Mouse (Mus musculus) stomach, postnatal 0 days (tissue): ENCODE results near the gene Iglon5. TPM values are rescaled to one million over a fixed set of nuclear protein-coding genes. Genes with fewer than 3 reads are reported as not detected.

Source experiments
- ATAC-seq: fragments of 200-750 bp; cut with Nextera tagmentation; 2 replicates; pipeline ENCODE4 v1.8.0; 2017; ENCODE audit not compliant: low FRiP score, low TSS enrichment
- DNase-seq: peaks from one replicate; pipeline ENCODE4 v3.0.0-alpha.2; 2016; ENCODE audit warnings: low spot score
- H3K27ac ChIP-seq: fragments of 300-500 bp; sonication (generic); replicated peaks from 2 replicates; pipeline ENCODE4 v1.5.1; 2014; ENCODE audit warnings: mild to moderate bottlenecking, control low read depth
- H3K27me3 ChIP-seq: fragments of 300-500 bp; sonication (generic); 2 replicates; pipeline ENCODE4 v1.6.1; 2014; ENCODE audit warnings: low read length; ENCODE audit not compliant: control insufficient read depth, insufficient read depth
- H3K36me3 ChIP-seq: fragments of 300-500 bp; sonication (generic); 2 replicates; pipeline ENCODE4 v1.6.1; 2014; ENCODE audit warnings: low read length, mixed read lengths; ENCODE audit not compliant: control insufficient read depth, insufficient read depth
- H3K4me1 ChIP-seq: fragments of 300-500 bp; sonication (generic); replicated peaks from 2 replicates; pipeline ENCODE4 v1.6.1; 2014; ENCODE audit warnings: antibody characterized with exemption; ENCODE audit not compliant: control insufficient read depth, insufficient read depth
- H3K4me2 ChIP-seq: fragments of 300-500 bp; sonication (generic); replicated peaks from 2 replicates; pipeline ENCODE4 v1.6.1; 2014; ENCODE audit warnings: low read depth, mild to moderate bottlenecking, control low read depth, moderate library complexity
- H3K4me3 ChIP-seq: fragments of 300-500 bp; sonication (generic); 2 replicates; pipeline ENCODE4 v1.5.1; 2014; ENCODE audit warnings: low read depth, low read length, control low read depth
- H3K9ac ChIP-seq: fragments of 300-500 bp; sonication (generic); 2 replicates; pipeline ENCODE4 v1.6.1; 2014; ENCODE audit warnings: mild to moderate bottlenecking, low read length, control low read depth, mixed read lengths
- H3K9me3 ChIP-seq: fragments of 300-500 bp; sonication (generic); 2 replicates; pipeline ENCODE4 v1.6.1; 2016; ENCODE audit warnings: low read length; ENCODE audit not compliant: control insufficient read depth
- CTCF ChIP-seq: IDR thresholded peaks from 2 replicates; pipeline ENCODE4 v1.5.1; 2016; ENCODE audit warnings: antibody characterized with exemption, low read depth, mild to moderate bottlenecking, moderate library complexity
- EP300 ChIP-seq: optimal IDR thresholded peaks from 2 replicates; pipeline ENCODE3; 2016; ENCODE audit warnings: antibody characterized with exemption
- WGBS: fragments of 180-500 bp; shearing (Covaris S2); extraction: QIAGEN DNeasy Blood & Tissue Kit; methylation state at CpG from one replicate; pipeline ENCODE4 v1.1.7; 2014; 5-methylcytosine and 5-hydroxymethylcytosine counted together
- polyA plus RNA-seq: library from polyadenylated mRNA; unstranded; fragments of >200 nt; fragmentation: Nextera tagmentation; extraction: Ambion mirVana; gene quantifications from 2 replicates; pipeline ENCODE4 v1.2.1, GENCODE M21; 2015

Gene Iglon5
- polyA plus RNA-seq, 1 experiment from 2014 or later, result 0.35 TPM

DNA sequence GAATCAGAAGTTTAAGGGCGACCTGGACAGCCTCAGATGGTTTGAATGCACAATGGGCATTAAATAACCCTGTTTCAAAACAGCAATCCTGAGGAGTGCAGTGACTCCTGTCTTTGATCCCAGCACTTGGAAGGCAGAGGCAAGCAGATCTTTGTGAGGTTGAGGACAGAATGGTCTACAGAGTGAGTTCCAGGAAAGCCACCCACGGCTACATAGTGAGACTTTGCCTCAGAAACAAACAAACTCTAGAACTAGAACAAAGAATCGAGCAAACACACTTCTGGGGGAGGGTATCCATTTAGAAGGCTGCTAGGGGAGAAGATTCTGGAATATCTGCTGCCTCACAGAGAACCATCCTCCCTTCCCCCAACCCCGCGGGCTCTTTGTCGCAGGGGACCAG lies 49.4 kb downstream of the Iglon5 start, which contains the start of gene Cldnd2:
Gene Cldnd2, plus strand, starts transcription at position 301 of the 400 bp plus-strand sequence.
- Histone ChIP-seq H3K36me3 (no peaks in the 10 kb centered on the region), H3K9ac (no peak within 1 kb of the TSS)
- no peak for ATAC-seq

DNA sequence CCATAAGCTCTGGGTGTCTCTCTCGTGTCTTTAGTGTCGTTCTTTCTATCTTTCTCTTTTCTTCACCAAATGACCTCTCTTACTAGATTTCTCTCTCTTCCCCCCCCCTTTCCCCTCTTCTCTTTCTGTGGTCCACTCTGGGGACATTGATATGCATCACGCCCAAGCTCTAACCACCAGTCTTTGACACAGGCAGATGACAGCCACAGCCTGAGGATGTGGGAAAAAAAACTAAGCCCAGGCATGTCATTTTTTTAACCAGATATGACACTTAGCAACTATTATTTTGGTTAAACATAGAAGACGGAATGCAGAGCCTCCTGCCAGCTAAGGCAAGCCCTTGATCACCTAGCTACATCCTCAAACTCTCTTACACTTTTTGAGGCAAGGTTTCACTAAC lies 51.3 kb downstream of the Iglon5 start:
- no peaks in the 10 kb centered on the region for H3K36me3 ChIP-seq
- TF ChIP-seq CTCF (no peak), EP300 (no peak)
- no peak for ATAC-seq
- no peak overlapping the region for H3K27ac ChIP-seq
- H3K9ac ChIP-seq, result no peak overlapping the region
- no peaks in the 10 kb centered on the region for H3K27me3 ChIP-seq
- no peak overlapping the region for H3K4me2 ChIP-seq
- DNase-seq, result no peak
- H3K4me1 ChIP-seq, result peaks cover 2% of the 10 kb centered on the region; the same call in 1 of the 2 replicates
- WGBS, result 72% methylated on average over 4 of the region's 4 CpGs
- H3K4me3 ChIP-seq, result no peak overlapping the region
- no peaks in the 10 kb centered on the region for H3K9me3 ChIP-seq

More for the DNA sequence above, 49.4 kb downstream of the Iglon5 start, which contains the start of gene Cldnd2:
- Histone ChIP-seq H3K4me2 (no peak within 1 kb of the TSS), H3K27ac (no peak within 1 kb of the TSS), H3K27me3 (no peaks in the 10 kb centered on the region), H3K4me3 (no peak within 1 kb of the TSS), H3K4me1 (peaks cover 5% of the 10 kb centered on the region; the same call in 1 of the 2 replicates), H3K9me3 (no peaks in the 10 kb centered on the region)
- DNase-seq, result no peak
- WGBS, result 81% methylated on average over 6 of the region's 6 CpGs
- TF ChIP-seq EP300, result no peak
- no peak for TF ChIP-seq CTCF

DNA sequence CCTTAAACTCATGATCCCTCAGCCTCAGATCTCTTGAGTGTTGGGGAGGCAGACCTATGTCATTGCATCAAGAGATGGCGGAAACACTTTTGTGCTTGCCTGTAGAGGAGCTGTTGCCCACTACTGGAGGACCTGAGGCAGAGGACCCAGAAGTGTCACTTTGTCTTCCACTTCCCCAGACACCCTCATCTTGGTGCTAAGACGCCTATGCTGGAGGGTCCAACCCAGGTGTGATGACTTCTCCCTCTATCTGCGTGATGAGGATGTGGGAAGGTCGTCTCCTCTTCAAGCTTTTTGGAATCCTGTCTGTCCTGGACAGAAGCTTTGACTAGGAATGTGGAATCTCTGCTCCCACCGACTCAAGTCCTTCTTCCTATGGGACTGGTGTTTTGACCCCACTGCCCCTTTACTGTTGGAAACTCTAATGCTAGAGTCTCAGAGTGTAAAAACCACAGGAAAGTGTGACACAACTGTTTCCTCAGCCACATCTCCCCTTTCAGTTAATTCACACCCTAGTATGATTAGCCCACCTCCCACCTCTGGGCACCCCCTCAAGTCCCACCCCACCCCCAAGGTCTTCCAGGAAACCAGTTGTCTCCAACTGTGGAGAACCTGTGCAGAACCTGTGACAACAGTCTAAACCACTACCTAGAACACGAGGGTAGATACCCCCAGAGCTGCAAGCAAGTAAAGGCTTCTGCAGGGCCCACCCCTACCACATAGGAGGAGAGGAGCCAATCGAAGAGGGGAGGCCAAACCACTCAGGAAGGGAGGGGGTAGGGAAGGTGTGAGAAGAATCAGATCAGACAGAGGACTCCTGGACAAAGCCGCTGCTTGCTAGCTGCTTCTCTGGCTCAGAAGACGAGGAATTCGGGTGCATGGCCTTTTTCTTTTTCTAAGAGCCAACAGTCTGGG lies 53.3 kb downstream of the Iglon5 start, which contains the start of gene Nkg7:
Gene Nkg7, plus strand, starts transcription at position 733 of the 915 bp plus-strand sequence.
- H3K9ac ChIP-seq, result no peak within 1 kb of the TSS
- DNase-seq (no peak), ATAC-seq (no peak)
- no peak within 1 kb of the TSS for H3K4me3 ChIP-seq
- H3K36me3 ChIP-seq, result no peaks in the 10 kb centered on the region
- H3K4me1 ChIP-seq, result no peaks in the 10 kb centered on the region
- no peak within 1 kb of the TSS for H3K27ac ChIP-seq
- no peak within 1 kb of the TSS for H3K4me2 ChIP-seq
- 74% methylated on average over 10 of the region's 10 CpGs for WGBS
- H3K9me3 ChIP-seq, result no peaks in the 10 kb centered on the region
- no peak for TF ChIP-seq EP300
- no peak for TF ChIP-seq CTCF
- no peaks in the 10 kb centered on the region for H3K27me3 ChIP-seq

DNA sequence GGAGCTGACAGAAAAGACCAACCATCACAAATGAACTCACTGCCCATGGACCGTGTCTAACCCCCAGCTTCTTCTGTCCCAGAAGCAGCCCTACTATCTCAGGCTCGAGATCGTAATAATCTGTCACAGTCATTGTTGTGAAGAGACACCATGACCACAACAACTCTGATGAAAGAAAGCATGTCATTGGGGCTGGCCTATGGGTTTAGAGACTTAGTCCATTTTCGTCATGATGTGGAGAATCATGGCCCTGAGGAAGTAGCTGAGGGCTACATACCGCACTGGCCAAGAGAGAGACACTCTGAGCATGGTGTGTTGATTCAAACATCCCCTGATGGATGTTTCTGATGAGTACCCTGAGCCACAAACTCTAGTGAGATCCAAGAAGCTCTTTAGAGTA lies 55.2 kb downstream of the Iglon5 start:
- ATAC-seq (no peak), DNase-seq (no peak)
- Histone ChIP-seq H3K4me2 (no peak overlapping the region), H3K9ac (no peak overlapping the region), H3K4me1 (no peaks in the 10 kb centered on the region), H3K36me3 (no peaks in the 10 kb centered on the region), H3K4me3 (no peak overlapping the region), H3K27me3 (no peaks in the 10 kb centered on the region), H3K9me3 (no peaks in the 10 kb centered on the region), H3K27ac (no peak overlapping the region)
- TF ChIP-seq EP300 (no peak), CTCF (no peak)
- 89% methylated on average over 5 of the region's 5 CpGs for whole genome bisulfite sequencing

DNA sequence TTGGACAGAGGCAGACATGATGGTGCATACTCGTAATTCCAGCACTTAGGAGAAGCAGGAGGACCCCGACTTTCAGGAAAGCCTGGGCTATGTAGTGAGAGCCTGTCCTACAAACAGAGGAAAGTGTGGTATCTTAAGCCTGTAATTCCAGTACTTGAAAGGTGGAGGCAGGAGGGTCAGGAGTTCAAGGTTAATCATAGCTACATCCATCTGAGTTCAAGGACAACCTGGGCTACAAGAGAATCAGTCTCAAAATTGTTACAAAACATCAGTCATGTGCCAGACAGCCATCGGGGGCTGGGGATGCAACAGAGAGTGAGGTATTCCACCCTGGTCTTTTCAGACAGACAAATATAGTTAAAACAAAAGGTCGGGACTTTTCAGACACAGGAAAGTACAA lies 57.0 kb downstream of the Iglon5 start:
- H3K27me3 ChIP-seq, result no peaks in the 10 kb centered on the region
- H3K9me3 ChIP-seq, result no peaks in the 10 kb centered on the region
- H3K36me3 ChIP-seq, result no peaks in the 10 kb centered on the region
- H3K4me1 ChIP-seq, result no peaks in the 10 kb centered on the region
- H3K9ac ChIP-seq, result no peak overlapping the region
- H3K4me2 ChIP-seq, result no peak overlapping the region
- ATAC-seq, result no peak
- 71% methylated on average over 4 of the region's 4 CpGs for WGBS
- no peak for TF ChIP-seq CTCF
- no peak for TF ChIP-seq EP300
- no peak overlapping the region for H3K4me3 ChIP-seq
- no peak for DNase-seq
- H3K27ac ChIP-seq, result no peak overlapping the region

DNA sequence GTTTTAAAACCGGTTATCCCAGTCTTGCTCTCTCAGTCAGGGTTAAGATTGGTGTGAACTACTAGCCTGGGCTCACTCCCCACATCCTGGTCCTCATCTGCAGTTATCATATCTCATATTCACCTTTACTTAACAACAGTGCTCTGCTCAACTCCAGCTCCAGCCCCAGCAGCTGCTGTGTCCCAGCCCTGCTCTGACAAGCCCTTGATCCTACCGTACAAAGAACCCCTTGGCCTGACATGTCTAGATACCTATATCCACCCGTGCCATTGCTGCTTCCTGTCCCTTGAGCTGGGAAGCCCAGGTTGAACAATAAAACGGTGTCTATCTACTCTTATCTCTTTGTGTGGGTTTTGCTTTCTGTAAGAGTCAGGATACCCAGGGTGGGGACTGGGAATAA lies 60.4 kb downstream of the Iglon5 start:
- Histone ChIP-seq H3K36me3 (no peaks in the 10 kb centered on the region), H3K27me3 (no peaks in the 10 kb centered on the region), H3K9me3 (no peaks in the 10 kb centered on the region), H3K27ac (0 out of 2 replicates have a peak overlapping the region, but pooled peaks have one; percentile 8), H3K4me3 (no peak overlapping the region), H3K4me2 (no peak overlapping the region), H3K9ac (no peak overlapping the region), H3K4me1 (no peaks in the 10 kb centered on the region)
- WGBS, result 28% methylated on average over 4 of the region's 4 CpGs
- ATAC-seq (no peak), DNase-seq (no peak)
- TF ChIP-seq CTCF, result no peak
- no peak for TF ChIP-seq EP300
